Mouse (Mus musculus) hindbrain, embryonic 16.5 days (tissue): ENCODE measurements around the gene Psme1. TPM values are rescaled to one million over a fixed set of nuclear protein-coding genes. Genes with fewer than 3 reads are reported as not detected.

Experiments used
- ATAC-seq: fragments of 200-750 bp; cut with Nextera tagmentation; 2 replicates; pipeline ENCODE4 v1.8.0; 2017; ENCODE audit warnings: moderate TSS enrichment, moderate library complexity
- H3K27ac ChIP-seq: fragments of 300-500 bp; sonication (generic); 2 replicates; pipeline ENCODE4 v1.5.1; 2014; ENCODE audit warnings: low read depth, mild to moderate bottlenecking, control low read depth, low read length, moderate library complexity
- H3K27me3 ChIP-seq: fragments of 300-500 bp; sonication (generic); replicated peaks from 2 replicates; pipeline ENCODE4 v1.6.1; 2014; ENCODE audit warnings: low read length; ENCODE audit not compliant: control insufficient read depth, insufficient read depth
- H3K36me3 ChIP-seq: fragments of 300-500 bp; sonication (generic); 2 replicates; pipeline ENCODE4 v1.6.1; 2014; ENCODE audit warnings: mild to moderate bottlenecking, low read length, moderate library complexity, mixed read lengths; ENCODE audit not compliant: control insufficient read depth, insufficient read depth
- H3K4me1 ChIP-seq: fragments of 300-500 bp; sonication (generic); 2 replicates; pipeline ENCODE4 v1.6.1; 2014; ENCODE audit warnings: low read depth, low read length; ENCODE audit not compliant: control insufficient read depth, insufficient read depth
- H3K4me2 ChIP-seq: fragments of 300-500 bp; sonication (generic); 2 replicates; pipeline ENCODE4 v1.6.1; 2014; ENCODE audit warnings: mild to moderate bottlenecking, low read length, control low read depth, moderate library complexity
- H3K4me3 ChIP-seq: fragments of 300-500 bp; sonication (generic); 2 replicates; pipeline ENCODE4 v1.5.1; 2014; ENCODE audit warnings: mild to moderate bottlenecking, low read length, control low read depth, moderate library complexity
- H3K9ac ChIP-seq: fragments of 300-500 bp; sonication (generic); 2 replicates; pipeline ENCODE4 v1.6.1; 2014; ENCODE audit warnings: low read depth, mild to moderate bottlenecking, control low read depth, low read length, moderate library complexity
- H3K9me3 ChIP-seq: fragments of 300-500 bp; sonication (generic); 2 replicates; pipeline ENCODE4 v1.6.1; 2014; ENCODE audit warnings: mild to moderate bottlenecking, low read length, moderate library complexity; ENCODE audit not compliant: control insufficient read depth
- WGBS: fragments of 180-500 bp; shearing (Covaris S2); extraction: QIAGEN DNeasy Blood & Tissue Kit; methylation state at CpG from one replicate; pipeline ENCODE4 v1.1.7; 2014; 5-methylcytosine and 5-hydroxymethylcytosine counted together
- polyA plus RNA-seq: library from polyadenylated mRNA; unstranded; fragments of >200 nt; fragmentation: Nextera tagmentation; extraction: Ambion mirVana; gene quantifications from 2 replicates; pipeline ENCODE4 v1.2.1, GENCODE M21; 2015

Gene Psme1
- polyA plus RNA-seq, 1 experiment from 2014 or later = 230 TPM

DNA sequence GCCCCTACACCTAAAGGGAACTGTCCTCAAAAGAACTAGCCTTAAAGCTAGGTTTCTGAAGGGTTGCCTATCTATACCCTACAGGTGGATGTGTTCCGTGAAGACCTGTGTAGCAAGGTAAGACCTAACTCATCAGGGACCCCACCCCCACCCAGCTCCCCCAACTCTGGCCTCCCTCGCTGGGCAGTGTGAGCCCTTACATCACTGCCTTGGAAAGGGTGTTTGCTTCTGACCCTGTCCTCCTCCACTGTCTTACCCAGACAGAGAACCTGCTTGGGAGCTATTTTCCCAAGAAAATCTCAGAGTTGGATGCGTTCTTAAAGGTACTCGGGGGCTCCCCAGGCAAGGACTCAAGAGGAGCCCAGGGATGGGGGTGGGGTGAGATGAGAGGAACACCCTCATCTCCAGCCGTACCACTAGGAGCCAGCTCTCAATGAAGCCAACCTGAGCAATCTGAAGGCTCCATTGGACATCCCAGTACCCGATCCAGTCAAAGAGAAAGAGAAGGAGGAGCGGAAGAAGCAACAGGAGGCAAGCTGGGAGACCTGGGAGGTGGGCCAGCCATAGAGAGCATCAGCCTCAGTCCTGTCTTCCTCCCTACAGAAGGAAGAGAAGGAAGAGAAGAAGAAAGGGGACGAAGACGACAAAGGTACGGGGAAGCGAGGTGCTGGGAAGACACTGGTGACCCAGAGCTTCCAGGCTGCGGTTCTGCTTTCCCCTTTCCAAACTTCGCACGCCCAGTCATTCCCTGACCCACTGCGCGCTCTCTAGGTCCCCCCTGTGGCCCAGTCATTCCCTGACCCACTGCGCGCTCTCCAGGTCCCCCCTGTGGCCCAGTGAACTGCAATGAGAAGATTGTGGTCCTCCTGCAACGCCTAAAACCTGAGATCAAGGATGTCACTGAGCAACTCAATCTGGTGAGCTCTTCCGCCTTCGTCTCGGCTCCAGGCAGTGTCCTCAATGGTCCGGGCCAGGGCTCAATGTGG lies 1.9 kb downstream of the Psme1 start:
- H3K27me3 ChIP-seq = no peaks in the 10 kb centered on the region
- H3K27ac ChIP-seq = no peak overlapping the region
- H3K4me1 ChIP-seq = peaks cover 5% of the 10 kb centered on the region
- no peaks in the 10 kb centered on the region for H3K9me3 ChIP-seq
- WGBS = 82% methylated on average over 23 of the region's 23 CpGs
- H3K4me3 ChIP-seq = no peak overlapping the region
- peaks cover 9% of the 10 kb centered on the region for H3K36me3 ChIP-seq
- no peak for ATAC-seq
- no peak overlapping the region for H3K9ac ChIP-seq
- H3K4me2 ChIP-seq = no peak overlapping the region

DNA sequence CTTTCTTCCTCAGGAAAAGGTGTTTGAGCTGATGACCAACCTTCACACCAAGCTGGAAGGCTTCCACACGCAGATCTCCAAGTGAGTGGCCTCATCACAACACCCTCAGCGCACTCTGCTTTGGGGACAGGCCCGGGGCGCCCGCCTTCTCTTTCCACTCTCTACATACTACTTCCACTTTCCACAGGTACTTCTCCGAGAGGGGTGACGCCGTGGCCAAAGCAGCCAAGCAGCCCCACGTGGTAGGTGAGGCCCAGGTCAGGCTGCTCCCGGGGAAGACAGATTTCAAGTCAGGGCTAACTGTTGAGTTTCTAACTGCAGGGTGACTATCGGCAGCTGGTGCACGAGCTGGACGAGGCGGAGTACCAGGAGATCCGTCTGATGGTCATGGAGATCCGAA lies 2.8 kb downstream of the Psme1 start:
- no peak overlapping the region for H3K4me3 ChIP-seq

DNA sequence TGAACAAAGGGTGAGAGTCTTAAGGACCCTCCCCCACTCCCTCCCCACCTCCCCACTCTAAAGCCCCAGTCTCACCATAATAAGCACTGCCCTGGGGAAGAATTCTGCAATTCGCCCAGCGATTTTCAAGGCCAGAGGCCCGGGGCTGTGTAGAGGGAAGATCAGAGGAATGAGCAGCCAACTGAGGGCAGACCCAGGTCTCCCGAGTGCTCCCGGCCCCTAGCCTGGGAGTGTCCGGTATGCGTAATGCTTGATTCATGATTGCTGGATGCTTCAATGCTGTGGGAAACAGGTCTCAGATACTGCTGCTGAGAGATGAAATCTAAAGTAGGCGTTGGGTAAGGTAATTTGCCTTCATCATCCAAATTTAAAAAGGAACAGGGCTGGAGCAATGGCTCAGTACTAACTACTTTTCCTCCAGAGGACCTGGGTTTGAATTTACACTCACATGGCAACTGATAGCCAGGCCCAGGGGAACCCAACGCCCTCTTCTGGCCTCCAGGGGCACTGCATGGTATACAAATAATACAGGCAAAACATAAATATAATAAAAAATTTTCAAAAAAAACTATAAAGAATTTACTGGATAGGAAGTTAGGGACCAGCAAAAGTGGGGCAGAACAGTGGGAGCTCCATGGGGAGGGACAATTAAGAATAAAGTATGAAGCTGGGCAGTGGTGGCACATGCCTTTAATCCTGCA lies 4.2 kb downstream of the Psme1 start:
- no peaks in the 10 kb centered on the region for H3K27me3 ChIP-seq
- 78% methylated on average over 9 of the region's 9 CpGs for WGBS
- H3K4me2 ChIP-seq = no peak overlapping the region
- H3K9me3 ChIP-seq = no peaks in the 10 kb centered on the region
- H3K36me3 ChIP-seq = peaks cover 9% of the 10 kb centered on the region
- peaks cover 8% of the 10 kb centered on the region for H3K4me1 ChIP-seq
- H3K27ac ChIP-seq = no peak overlapping the region
- no peak overlapping the region for H3K4me3 ChIP-seq
- ATAC-seq = no peak
- H3K9ac ChIP-seq = no peak overlapping the region

More for the DNA sequence above, 2.8 kb downstream of the Psme1 start:
- peaks cover 9% of the 10 kb centered on the region for H3K36me3 ChIP-seq
- H3K4me2 ChIP-seq = no peak overlapping the region
- no peak overlapping the region for H3K27ac ChIP-seq
- no peak for ATAC-seq
- H3K4me1 ChIP-seq = peaks cover 8% of the 10 kb centered on the region
- WGBS = 95% methylated on average over 16 of the region's 16 CpGs
- H3K27me3 ChIP-seq = no peaks in the 10 kb centered on the region
- no peaks in the 10 kb centered on the region for H3K9me3 ChIP-seq
- no peak overlapping the region for H3K9ac ChIP-seq

DNA sequence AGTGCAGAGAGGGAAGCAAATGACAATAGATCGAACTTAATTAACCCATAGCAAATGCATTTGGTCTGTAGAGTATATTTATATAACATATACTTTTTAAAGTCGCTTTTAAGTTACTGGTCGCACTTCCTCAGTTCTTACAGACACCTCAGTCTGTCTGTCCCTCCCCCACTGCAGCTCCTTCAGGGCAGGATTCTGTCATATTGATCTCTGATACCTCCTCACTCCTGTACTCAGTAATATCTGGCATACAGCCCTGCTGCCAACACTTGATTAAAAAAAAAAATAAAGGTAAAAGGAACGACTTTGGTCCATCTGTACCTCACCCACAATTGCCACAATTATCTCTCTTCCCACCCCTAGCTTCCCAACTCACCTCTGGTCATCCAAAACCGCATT lies 6.4 kb downstream of the Psme1 start:
- Histone ChIP-seq H3K4me2 (peak overlapping the region; percentile 68), H3K4me3 (peak overlapping the region; percentile 56), H3K36me3 (peaks cover 9% of the 10 kb centered on the region), H3K9ac (peak overlapping the region; percentile 75), H3K27me3 (no peaks in the 10 kb centered on the region), H3K4me1 (peaks cover 3% of the 10 kb centered on the region; the same call in 1 of the 2 replicates), H3K27ac (no peak overlapping the region; the same call in 1 of the 2 replicates), H3K9me3 (no peaks in the 10 kb centered on the region)
- 34% methylated on average over 5 of the region's 5 CpGs for WGBS
- ATAC-seq = no peak

DNA sequence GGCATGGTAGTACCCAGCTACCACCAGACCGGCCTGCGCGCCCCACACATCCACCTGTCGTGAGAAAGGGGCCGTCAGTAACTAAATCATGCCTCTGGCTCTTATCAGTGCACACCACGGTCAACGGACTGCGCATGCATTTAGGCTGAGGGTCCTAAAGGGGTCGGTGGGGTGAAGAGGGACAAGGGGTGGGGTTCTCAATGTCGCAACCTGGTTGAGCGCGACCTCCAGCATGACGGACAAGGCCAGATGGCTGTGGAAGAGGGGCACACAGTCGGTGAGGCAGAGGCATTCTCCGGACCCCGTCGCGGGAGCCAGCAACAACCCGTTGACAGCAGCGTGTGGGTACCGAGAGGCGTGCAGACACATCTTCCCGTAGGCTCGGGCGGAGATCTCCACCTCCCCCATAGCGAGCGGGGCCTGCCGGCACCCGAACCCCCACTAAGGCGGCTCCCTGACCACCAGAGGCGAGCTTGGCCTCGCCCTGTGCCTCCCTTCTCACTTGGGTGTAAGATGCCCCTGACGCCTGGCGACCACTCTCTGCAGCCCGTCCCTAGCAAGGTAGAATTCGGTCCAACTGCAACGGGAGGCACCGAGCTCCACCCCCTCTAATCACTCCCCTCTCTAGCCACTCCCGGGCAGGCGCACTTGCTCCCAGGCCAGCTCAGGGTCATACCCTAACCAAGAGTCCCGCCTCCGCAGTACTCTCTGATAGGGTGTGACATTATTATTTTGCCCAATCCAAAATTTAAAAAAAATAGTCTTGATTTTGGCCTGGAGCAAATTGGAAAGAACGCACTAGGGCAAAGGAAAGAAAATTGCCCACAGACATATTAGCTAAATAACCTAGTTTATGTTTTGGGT lies 7.0 kb downstream of the Psme1 start, which contains the start of gene Emc9:
Emc9 (minus strand) TSS at position 601 of the 864 bp plus-strand sequence.
- H3K4me1 ChIP-seq = peaks cover 6% of the 10 kb centered on the region
- H3K27ac ChIP-seq = peak within 1 kb of the TSS; percentile 70; the same call in 1 of the 2 replicates
- peak within 1 kb of the TSS; percentile 68 for H3K4me2 ChIP-seq
- 2% methylated on average over 37 of the region's 43 CpGs for WGBS
- peak within 1 kb of the TSS; percentile 56 for H3K4me3 ChIP-seq
- peak; percentile 83 for ATAC-seq
- H3K36me3 ChIP-seq = peaks cover 9% of the 10 kb centered on the region
- H3K27me3 ChIP-seq = no peaks in the 10 kb centered on the region
- H3K9ac ChIP-seq = peak within 1 kb of the TSS; percentile 75
- no peaks in the 10 kb centered on the region for H3K9me3 ChIP-seq

DNA sequence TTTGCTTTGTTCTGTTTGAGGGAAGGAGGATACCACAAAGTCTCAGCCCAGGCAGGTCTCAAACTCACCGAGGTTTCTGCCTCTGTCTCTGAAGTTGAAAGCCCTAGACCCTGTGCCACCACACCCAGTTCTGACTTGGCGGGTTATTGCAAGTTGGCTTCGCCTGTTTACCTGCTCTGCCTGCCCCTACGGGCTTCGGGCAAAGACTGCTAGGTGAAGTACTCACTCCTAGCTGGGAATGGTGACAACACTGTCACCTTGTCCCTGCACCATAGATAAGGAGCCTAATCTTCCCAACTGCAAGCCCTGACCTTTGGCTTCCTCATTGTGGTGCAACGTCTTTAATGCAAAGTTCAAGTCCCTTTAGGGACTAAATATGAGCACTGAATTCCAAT lies 7.6 kb downstream of the Psme1 start:
- no peak for ATAC-seq

DNA sequence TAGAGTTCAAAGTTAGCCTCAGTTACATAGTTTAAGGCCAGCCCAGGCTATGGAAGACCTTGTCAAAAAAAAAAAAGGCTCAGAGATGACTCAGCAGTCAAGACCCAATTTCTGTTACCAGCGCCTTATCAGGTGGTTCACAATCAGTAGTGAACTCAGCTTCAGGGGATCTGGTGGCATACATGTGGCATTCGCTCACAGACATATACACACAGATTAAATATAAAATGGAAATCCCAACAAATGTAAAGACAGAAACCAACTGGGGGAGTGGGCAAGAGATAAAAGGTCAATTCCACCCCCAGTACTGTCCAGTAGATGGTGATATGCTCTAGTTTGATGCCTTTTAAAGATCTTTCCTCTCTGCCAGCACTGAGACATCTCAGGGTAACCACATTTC lies 8.2 kb downstream of the Psme1 start:
- peaks cover 4% of the 10 kb centered on the region for H3K36me3 ChIP-seq
- WGBS = 98% methylated on average over 2 of the region's 2 CpGs
- H3K27me3 ChIP-seq = no peaks in the 10 kb centered on the region
- H3K9me3 ChIP-seq = no peaks in the 10 kb centered on the region
- no peak for ATAC-seq
- H3K27ac ChIP-seq = no peak overlapping the region
- peaks cover 12% of the 10 kb centered on the region for H3K4me1 ChIP-seq
- no peak overlapping the region for H3K4me2 ChIP-seq
- H3K9ac ChIP-seq = no peak overlapping the region
- no peak overlapping the region for H3K4me3 ChIP-seq

More for the DNA sequence above, 7.6 kb downstream of the Psme1 start:
- H3K9me3 ChIP-seq = no peaks in the 10 kb centered on the region
- peaks cover 8% of the 10 kb centered on the region for H3K36me3 ChIP-seq
- H3K4me2 ChIP-seq = peak overlapping the region; percentile 68
- H3K27ac ChIP-seq = no peak overlapping the region
- H3K27me3 ChIP-seq = no peaks in the 10 kb centered on the region
- peaks cover 12% of the 10 kb centered on the region for H3K4me1 ChIP-seq
- H3K9ac ChIP-seq = no peak overlapping the region
- H3K4me3 ChIP-seq = peak overlapping the region; percentile 56; the same call in 1 of the 2 replicates
- WGBS = 69% methylated on average over 6 of the region's 6 CpGs

DNA sequence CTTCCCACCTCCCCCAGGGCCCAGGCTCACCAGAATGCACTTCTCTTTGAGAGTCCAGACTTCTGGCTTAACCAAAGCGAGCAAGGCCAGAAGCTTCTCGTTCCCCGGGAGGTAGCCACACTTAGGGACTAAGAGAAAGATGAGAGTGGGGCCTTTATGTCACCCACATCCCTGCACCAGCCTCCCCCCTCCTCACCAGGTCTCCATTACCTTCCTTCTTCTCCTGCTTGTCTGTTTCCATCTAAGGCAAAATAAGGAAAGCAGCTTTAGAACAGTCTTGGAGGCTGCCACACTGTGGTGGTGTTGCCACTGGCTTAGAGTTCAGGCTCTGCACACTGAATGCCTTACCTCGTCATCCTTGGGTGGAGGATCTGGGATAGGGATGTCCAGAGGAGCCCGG lies 11.3 kb downstream of the Psme1 start:
- WGBS = 97% methylated on average over 5 of the region's 5 CpGs
- Histone ChIP-seq H3K27ac (no peak overlapping the region), H3K36me3 (peaks cover 2% of the 10 kb centered on the region; the same call in 1 of the 2 replicates), H3K9ac (no peak overlapping the region), H3K4me3 (no peak overlapping the region), H3K4me2 (no peak overlapping the region), H3K9me3 (no peaks in the 10 kb centered on the region), H3K4me1 (peaks cover 29% of the 10 kb centered on the region), H3K27me3 (no peaks in the 10 kb centered on the region)
- no peak for ATAC-seq
